Mouse (Mus musculus) megakaryocyte, embryonic 14.5 days (primary cell): ENCODE results near the gene Eif3k.

Experiments
- FLI1 ChIP-seq: IDR thresholded peaks from 2 replicates; pipeline ENCODE4 v1.6.1; 2012; ENCODE audit warnings: low read length, inconsistent platforms, mixed read lengths
- GATA1 ChIP-seq: IDR thresholded peaks from 3 replicates; pipeline ENCODE4 v1.6.1; 2012; ENCODE audit warnings: mixed read lengths, low read length, inconsistent platforms, borderline replicate concordance

DNA sequence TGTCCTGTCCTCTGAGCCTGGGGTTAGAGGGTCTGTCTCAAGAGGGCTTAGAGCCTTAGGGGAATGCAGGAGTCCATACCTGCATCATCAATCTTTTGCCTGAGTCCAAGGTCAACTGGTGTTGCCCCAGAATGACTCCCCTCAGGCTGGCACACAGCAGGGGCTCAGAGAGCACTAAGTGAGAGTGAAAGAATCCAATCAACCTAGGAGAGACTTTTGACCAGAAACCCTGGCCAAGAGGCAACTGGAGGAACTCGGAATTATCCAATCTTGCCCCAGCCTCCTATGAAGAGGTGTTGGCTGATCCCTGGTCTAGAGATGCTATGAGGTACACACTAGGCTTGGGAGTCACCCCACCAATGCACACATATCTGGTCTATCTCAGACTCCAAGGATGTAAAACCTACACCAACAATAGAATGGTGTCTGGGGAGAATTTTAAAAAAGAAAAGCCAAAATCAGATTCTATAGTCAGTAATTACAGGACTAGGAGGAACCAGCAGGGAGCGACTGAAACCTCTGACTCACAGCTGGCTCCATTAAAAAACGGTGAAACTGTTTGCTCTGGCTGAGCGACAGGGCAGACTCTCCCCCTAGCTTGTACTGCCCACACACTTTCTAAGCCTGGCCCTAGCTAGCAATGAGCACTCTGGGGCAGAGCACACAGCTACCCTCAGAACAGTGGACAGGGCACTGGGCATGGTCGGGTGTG lies 51.2 kb downstream of the Eif3k start:
- TF ChIP-seq GATA1 (no peak), FLI1 (no peak)
